Mouse (Mus musculus) thymus, postnatal 4 days (tissue): Measurements from ENCODE around the gene Ndel1.

ENCODE experiments used
- DNase-seq: peaks from one replicate; pipeline ENCODE4 v3.0.0; 2021

Gene Ndel1

DNA sequence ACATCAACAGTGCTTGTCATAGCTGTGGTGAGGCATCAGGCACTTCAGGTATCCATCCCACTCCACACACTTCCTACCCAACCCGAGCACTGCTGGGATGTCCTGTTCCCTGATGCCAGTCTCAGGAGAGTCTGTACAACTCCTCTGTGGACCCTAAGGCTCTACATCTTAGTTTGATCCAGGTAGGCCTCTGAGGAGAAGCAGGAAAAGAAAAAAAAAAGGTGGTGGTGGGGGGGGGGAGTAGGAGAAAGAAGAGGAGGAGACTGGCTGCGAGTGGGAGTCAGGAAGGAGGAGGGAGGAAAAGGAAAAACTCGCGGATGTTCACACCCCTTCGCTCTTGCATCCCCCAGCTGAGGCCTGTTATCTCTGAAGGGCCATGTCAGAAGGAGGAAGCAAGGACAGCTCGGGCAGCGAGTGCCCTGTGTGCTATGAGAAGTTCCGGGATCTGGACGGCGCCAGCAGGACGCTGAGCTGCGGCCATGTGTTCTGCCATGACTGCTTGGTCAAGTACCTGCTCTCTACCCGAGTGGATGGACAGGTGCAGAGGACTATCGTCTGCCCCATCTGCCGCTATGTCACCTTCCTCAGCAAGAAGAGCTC, 20.7 kb upstream of the Ndel1 start:
- DNase-seq, result no peak

DNA sequence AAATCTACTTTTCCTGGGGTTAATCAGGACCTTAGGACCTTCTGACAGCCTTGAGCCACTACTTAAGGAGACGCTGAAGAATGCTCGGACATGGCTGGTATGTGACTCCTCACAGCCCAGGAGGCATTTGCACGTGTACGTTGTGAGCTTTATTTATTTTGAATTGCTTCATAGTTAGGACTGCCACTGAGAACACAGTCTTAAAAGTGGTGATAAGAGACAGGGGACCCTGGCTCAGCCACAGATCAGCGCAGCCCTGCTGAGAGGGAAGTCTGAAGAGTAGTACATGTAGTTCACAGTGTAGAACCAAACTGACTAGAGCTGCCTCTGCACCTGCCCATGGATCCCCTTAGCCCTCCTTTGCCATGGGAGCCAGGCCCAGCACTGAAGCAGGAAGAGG, 20.2 kb upstream of the Ndel1 start:
- no peak for DNase-seq

GRCm38 (mm10) chr11:68890625-68891024, 19.0 kb upstream of the Ndel1 start:
- no peak for DNase-seq

- no peak for DNase-seq
These were observed 17.0 kb upstream of the Ndel1 start for GRCm38 (mm10) chr11:68888653-68889052.

GRCm38 (mm10) chr11:68888253-68888652, 16.6 kb upstream of the Ndel1 start, which contains the start of gene Rnf222:
TSS of gene Rnf222 (plus strand) at chr11:68888553.
- no peak for DNase-seq

- no peak for DNase-seq
These were observed 14.4 kb upstream of the Ndel1 start for GRCm38 (mm10) chr11:68886091-68886490.

- DNase-seq, result no peak
These were observed 12.7 kb upstream of the Ndel1 start for GRCm38 (mm10) chr11:68884368-68884767.

GRCm38 (mm10) chr11:68883843-68884242, 12.2 kb upstream of the Ndel1 start:
- no peak for DNase-seq

GRCm38 (mm10) chr11:68882107-68882506, 10.4 kb upstream of the Ndel1 start:
- DNase-seq, result no peak

DNA sequence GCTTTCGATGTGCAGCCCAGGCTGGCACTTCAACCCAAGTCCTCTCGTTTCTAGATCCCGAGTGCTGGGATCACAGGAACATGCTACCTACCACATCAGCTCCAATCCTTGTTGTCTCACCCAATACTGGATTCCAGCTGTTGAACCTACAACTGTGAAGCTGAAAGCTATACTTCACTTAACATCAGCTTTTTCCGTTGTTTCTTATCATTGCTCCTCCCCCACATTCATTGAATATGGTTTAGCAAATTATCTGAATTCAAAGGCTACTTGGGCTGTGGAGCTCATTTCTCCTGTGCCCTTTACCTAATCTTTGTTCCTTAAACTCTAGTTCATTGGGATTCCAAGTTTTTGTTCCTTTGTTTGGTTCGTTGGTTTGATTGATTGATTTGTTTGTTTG, 7.2 kb upstream of the Ndel1 start:
- DNase-seq, result no peak

DNA sequence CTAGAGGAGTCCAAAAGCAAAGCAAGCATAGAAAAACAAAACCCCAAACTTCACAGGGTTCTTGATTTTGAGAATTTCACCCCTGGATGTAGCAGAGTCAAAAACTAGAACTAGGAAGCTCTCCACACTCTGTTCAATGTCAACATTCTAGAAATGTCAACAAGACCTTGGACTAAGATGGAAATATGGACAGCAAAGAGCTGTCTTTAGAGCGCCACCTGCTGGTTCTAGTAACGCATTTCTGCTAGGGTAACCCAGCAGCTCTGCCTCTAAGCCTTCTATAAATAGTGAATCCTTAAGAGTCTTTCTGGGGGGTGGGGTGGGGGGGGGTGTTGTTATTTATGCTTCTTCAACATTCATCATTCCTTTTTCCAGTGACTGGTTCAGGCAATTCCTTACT, 3.2 kb upstream of the Ndel1 start:
- DNase-seq, result peak; percentile 74

GRCm38 (mm10) chr11:68871277-68871676, 381 bp downstream of the Ndel1 start:
- DNase-seq, result no peak

GRCm38 (mm10) chr11:68864544-68865189, 7.0 kb downstream of the Ndel1 start:
- no peak for DNase-seq

DNA sequence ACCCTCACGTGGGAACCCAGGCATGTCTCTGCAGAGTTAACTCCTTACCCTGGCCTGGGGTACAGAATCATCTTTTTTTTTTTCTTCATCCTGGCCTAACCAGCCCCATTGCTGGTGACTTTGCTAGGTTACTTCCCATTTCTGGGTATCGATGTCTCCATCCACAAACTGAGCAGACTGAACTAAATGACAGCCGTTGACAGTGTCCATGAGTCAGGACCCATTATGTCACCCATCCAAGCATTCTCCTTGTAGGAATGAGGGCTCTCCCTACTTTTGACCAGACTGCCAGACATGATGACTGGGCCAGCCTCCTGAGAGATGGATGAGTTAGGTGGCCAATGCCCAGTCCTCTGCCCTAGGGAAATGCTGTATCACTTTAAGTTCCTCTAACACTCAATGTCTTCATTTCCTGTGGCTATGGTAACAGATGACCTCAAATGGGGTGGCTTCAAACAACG, 8.0 kb downstream of the Ndel1 start:
- DNase-seq, result no peak

GRCm38 (mm10) chr11:68862260-68862659, 9.4 kb downstream of the Ndel1 start:
- DNase-seq, result no peak

- no peak for DNase-seq
These were observed 11.6 kb downstream of the Ndel1 start for GRCm38 (mm10) chr11:68859943-68860593.

DNA sequence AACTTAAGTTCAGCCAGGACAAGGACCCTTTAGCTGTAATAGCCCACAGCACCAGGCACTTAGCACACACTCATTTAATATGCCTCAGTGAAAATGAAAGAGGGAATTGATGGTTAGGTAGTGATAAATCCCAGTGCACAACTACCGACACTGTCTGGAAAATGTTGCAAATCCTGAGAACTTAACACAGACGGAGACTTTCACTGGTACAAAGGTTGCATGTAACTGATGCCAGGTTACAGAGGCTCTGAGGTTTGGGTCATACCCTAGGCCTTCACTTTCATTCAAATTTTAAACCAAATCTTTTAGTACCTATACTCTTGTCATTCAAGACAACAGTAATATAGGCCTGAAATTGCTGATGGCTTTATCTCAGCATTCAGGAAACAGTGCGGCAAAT, 14.3 kb downstream of the Ndel1 start:
- DNase-seq, result no peak

DNA sequence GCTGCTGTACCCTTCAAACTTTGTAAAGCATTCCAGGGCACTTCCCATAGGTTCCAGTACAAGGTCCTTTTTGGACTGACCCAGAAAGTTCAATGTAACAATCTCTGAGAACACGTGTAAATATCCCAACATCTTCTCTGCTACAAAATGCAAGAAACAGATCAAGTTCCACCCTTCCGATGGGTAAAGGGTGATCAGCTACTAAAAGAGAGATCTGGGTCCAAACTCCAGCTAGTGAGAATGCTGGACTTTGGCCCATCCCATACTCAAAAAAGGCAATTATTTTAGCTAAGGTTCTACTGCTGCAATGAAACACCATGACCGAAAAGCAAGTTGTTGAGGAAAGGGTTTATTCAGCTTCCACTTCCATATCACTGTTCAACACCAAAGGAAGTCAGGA, 17.0 kb downstream of the Ndel1 start:
- DNase-seq, result no peak

DNA sequence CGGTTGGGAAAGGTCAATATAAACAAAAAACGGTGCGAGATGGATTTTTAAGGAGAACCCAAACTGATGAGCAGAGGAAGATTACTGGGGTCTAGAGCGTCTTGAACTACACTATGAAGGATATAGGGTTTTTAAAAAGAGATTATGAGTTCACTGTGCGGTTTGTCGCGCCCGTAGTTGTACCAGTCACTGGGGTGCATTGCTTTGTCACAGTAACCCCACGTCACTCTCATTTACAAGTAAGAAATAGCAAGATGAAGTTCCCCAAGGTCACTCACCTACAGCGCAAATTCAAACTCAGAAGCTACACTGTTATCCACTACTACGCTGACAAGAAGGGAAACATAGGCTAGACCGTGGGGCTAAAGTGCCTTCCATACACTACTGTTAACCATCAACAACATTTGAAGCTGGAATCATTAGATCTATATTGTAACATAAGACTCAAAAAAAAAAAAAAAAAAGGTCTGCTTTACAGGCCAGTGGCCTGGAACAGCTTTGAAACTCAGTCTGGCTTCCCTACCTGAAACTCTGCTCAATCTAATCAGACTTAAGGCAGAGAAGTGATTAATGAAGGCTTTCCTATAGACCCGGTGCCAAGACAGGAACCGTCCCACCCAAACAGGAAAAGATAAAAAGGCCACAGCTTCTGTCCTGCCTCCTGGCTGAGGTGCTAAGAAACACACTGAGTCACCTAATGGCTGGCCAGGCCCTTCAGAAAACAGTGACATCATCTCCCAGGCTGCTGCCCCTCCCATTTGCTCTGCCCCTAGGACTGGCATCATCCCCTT, 17.9 kb downstream of the Ndel1 start:
- peak; percentile 19 for DNase-seq

GRCm38 (mm10) chr11:68852932-68853409, 18.7 kb downstream of the Ndel1 start:
- peak; percentile 100 for DNase-seq

- DNase-seq, result peak; percentile 68
These were observed 19.2 kb downstream of the Ndel1 start for GRCm38 (mm10) chr11:68852486-68852901.

- DNase-seq, result no peak
These were observed 19.8 kb downstream of the Ndel1 start for GRCm38 (mm10) chr11:68851644-68852485.
